ENCODE assay signal across 8 mouse cellular contexts in genomic region chr1:86510676-86511441, GRCm38 (mm10). TPM values are rescaled to one million over a fixed set of nuclear protein-coding genes. Genes with fewer than 3 reads are reported as not detected.
DNase-seq lines count a peak whose midpoint lies in the region; ATAC-seq and TF ChIP-seq lines count a peak whose summit lies in the region.
"Had no signal": no experiment of that assay in that cellular context is flagged by ENCODE, and none has a peak within 500 bp of the region (broad histone marks: within the 10 kb centered on the region; RNA-seq: fewer than 3 reads in every experiment).

No protein-coding gene starts in this region.

- whole genome bisulfite sequencing in lung, embryonic 14.5 days, result 60% methylated on average over 9 of the region's 9 CpGs
- WGBS in embryonic facial prominence, embryonic 10.5 days, result 50% methylated on average over 9 of the region's 9 CpGs
- WGBS in hindbrain, postnatal 0 days, result 41% methylated on average over 9 of the region's 9 CpGs

- H3K36me3 ChIP-seq in lung, embryonic 14.5 days (ENCODE audit: insufficient read depth), result no peaks in the 10 kb centered on the region
- H3K36me3 ChIP-seq in embryonic facial prominence, embryonic 10.5 days (replicated peaks), result no peaks in the 10 kb centered on the region
- no peaks in the 10 kb centered on the region for H3K36me3 ChIP-seq in hindbrain, postnatal 0 days (ENCODE audit: insufficient read depth, low read length)

- H3K9ac ChIP-seq in lung, embryonic 14.5 days, result no peak overlapping the region
- no peak overlapping the region for H3K9ac ChIP-seq in hindbrain, postnatal 0 days (replicated peaks; ENCODE audit: low read length)

- H3K27ac ChIP-seq in lung, embryonic 14.5 days (ENCODE audit: low read depth), result no peak overlapping the region
- peak overlapping the region; percentile 91 for H3K27ac ChIP-seq in embryonic facial prominence, embryonic 10.5 days (replicated peaks)
- peak overlapping the region; percentile 56; the same call in 1 of the 2 replicates for H3K27ac ChIP-seq in hindbrain, postnatal 0 days

- H3K27me3 ChIP-seq in lung, embryonic 14.5 days (ENCODE audit: insufficient read depth, low read length), result no peaks in the 10 kb centered on the region
- H3K27me3 ChIP-seq in embryonic facial prominence, embryonic 10.5 days (replicated peaks; ENCODE audit: low read depth, poor library complexity, severe bottlenecking), result no peaks in the 10 kb centered on the region
- no peaks in the 10 kb centered on the region for H3K27me3 ChIP-seq in hindbrain, postnatal 0 days (ENCODE audit: insufficient read depth, low read length)

- no peak overlapping the region for H3K4me3 ChIP-seq in lung, embryonic 14.5 days (ENCODE audit: low read depth, low read length)
- H3K4me3 ChIP-seq in embryonic facial prominence, embryonic 10.5 days, result no peak overlapping the region
- no peak overlapping the region for H3K4me3 ChIP-seq in hindbrain, postnatal 0 days (ENCODE audit: low read length)

- no peaks in the 10 kb centered on the region for H3K9me3 ChIP-seq in lung, embryonic 14.5 days (ENCODE audit: low read depth, low read length)
- no peaks in the 10 kb centered on the region for H3K9me3 ChIP-seq in embryonic facial prominence, embryonic 10.5 days
- H3K9me3 ChIP-seq in hindbrain, postnatal 0 days (ENCODE audit: low read length), result no peaks in the 10 kb centered on the region

- DNase-seq in lung, embryonic 14.5 days, result peak; percentile 6
- no peak for DNase-seq in lung, postnatal 4 days
- DNase-seq in embryonic facial prominence, embryonic 10.5 days (ENCODE audit: low spot score), result no peak
- peak; percentile 73 for DNase-seq in hindbrain, postnatal 0 days (ENCODE audit: low spot score)
- peak; percentile 56 for DNase-seq in retina, embryonic 14.5 days (ENCODE audit: low spot score)
- no peak for DNase-seq in adrenal gland, postnatal 4 days (ENCODE audit: low spot score in 2 of 2)
- no peak for DNase-seq in layer of hippocampus, adult 9-10 months (ENCODE audit: low spot score)
- DNase-seq: heart, postnatal 36 days had no signal

- ATAC-seq in lung, embryonic 14.5 days (ENCODE audit: insufficient read depth), result no peak
- peak; percentile 77 for ATAC-seq in hindbrain, postnatal 0 days

- H3K4me1 ChIP-seq in lung, embryonic 14.5 days (ENCODE audit: insufficient read depth), result no peaks in the 10 kb centered on the region
- peaks cover 45% of the 10 kb centered on the region for H3K4me1 ChIP-seq in embryonic facial prominence, embryonic 10.5 days
- 0 out of 2 replicates have a peak, but pooled peaks cover 3% of the 10 kb centered on the region for H3K4me1 ChIP-seq in hindbrain, postnatal 0 days (ENCODE audit: insufficient read depth, low read length)

- TF ChIP-seq CTCF in lung, embryonic 14.5 days (IDR thresholded peaks at IDR 0.05; ENCODE audit: low read depth), result no peak
- TF ChIP-seq CTCF in hindbrain, postnatal 0 days (IDR thresholded peaks at IDR 0.05; ENCODE audit: low read depth), result no peak

- no peak overlapping the region for H3K4me2 ChIP-seq in lung, embryonic 14.5 days
- no peak overlapping the region for H3K4me2 ChIP-seq in hindbrain, postnatal 0 days (ENCODE audit: low read depth, low read length)

RNA-seq across cellular contexts. Expression of gene Ptma, which starts 15.7 kb away (rescaled TPM):
- polyA plus RNA-seq in lung, embryonic 14.5 days (2014; fragmentation: Nextera tagmentation; extraction: Ambion mirVana), result 3,453 and 3,547 TPM in 2 replicates
- 3,352 and 3,592 TPM in 2 replicates for polyA plus RNA-seq in embryonic facial prominence, embryonic 10.5 days (2016; fragmentation: Nextera tagmentation; extraction: Ambion mirVana)
- total RNA-seq in hindbrain, postnatal 0 days (2014; rRNA removed), result 619 and 723 TPM in 2 replicates
- polyA plus RNA-seq in hindbrain, postnatal 0 days (2015; fragmentation: Nextera tagmentation; extraction: Ambion mirVana), result 1,399 and 1,474 TPM in 2 replicates
- total RNA-seq in adrenal gland, postnatal 4 days (2021), result 1,000 to 10,000 TPM; 1,215 to 1,376 TPM

Comparison
In these comparisons a context has a peak if more than half of its experiments do, and no peak if none do; other contexts are left out.
1. DNase-seq: peak in lung, embryonic 14.5 days (single experiment), hindbrain, postnatal 0 days (single experiment) and retina, embryonic 14.5 days (single experiment); none in lung, postnatal 4 days (0 of 2), embryonic facial prominence, embryonic 10.5 days (single experiment), adrenal gland, postnatal 4 days (0 of 2) and layer of hippocampus, adult 9-10 months (single experiment).